Mouse (Mus musculus) embryonic stem cell, embryonic (primary cell): Measurements from ENCODE around the gene Olfm2.

Experiments
- CTCF ChIA-PET, 4 experiments: fragments of 300-600 bp in 2 of 4; fragments of 350-600 bp in 2 of 4; sonication (Branson Sonifier 250); formaldehyde crosslinking; loops; one replicate each; lab custom pipeline; 2022; ENCODE audit warnings: inconsistent platforms in 2 of 4; lab: Charles Lee
- POLR2A ChIA-PET, 4 experiments: fragments of 300-600 bp in 2 of 4; fragments of 350-600 bp in 2 of 4; sonication (Branson Sonifier 250); formaldehyde crosslinking; loops; one replicate each; lab custom pipeline; 2022; ENCODE audit warnings: antibody characterized with exemption in 4 of 4, inconsistent platforms in 1 of 4; lab: Charles Lee

Olfm2 gene

GRCm38 (mm10) chr9:20727601-20728113 is 18.5 kb downstream of the Olfm2 start:
- POLR2A ChIA-PET: interaction anchor here in 3 of 4 experiments (0.6 to 2.4 kb wide), 12 partner anchors 10 to 217 kb away, joined by 3 to 9 read pairs (median 4); partner anchors contain the start of genes Pin1 (in 2 of the 3) and Ubl5 (in 1 of the 3)
- CTCF ChIA-PET: interaction anchor here (0.6 to 5.6 kb wide), 16 partner anchors 8 to 1196 kb away, joined by 3 to 45 read pairs (median 4); partner anchors contain the start of gene Eif3g (in 1 of the 4)

GRCm38 (mm10) chr9:20726859-20727600 is 19.1 kb downstream of the Olfm2 start:
- CTCF ChIA-PET: interaction anchor here in 3 of 4 experiments (0.6 to 5.6 kb wide), 15 partner anchors 9 to 281 kb away, joined by 3 to 45 read pairs (median 4); partner anchors contain the start of gene Eif3g (in 1 of the 3)
- POLR2A ChIA-PET: interaction anchor here in 3 of 4 experiments (0.5 to 2.4 kb wide), 15 partner anchors 9 to 440 kb away, joined by 3 to 9 read pairs (median 4); partner anchors contain the start of gene Pin1 (in 1 of the 3)

GRCm38 (mm10) chr9:20726134-20726858 is 19.9 kb downstream of the Olfm2 start:
- ChIA-PET POLR2A (interaction anchor here in 3 of 4 experiments (0.5 to 2.4 kb wide), 12 partner anchors 8 to 441 kb away, joined by 3 to 8 read pairs (median 4); partner anchors contain the start of genes Ubl5 (in 1 of the 3) and Zfp266 (in 1 of the 3)), CTCF (interaction anchor here in 3 of 4 experiments (0.6 to 5.6 kb wide), 6 partner anchors 12 to 105 kb away, joined by 3 to 45 read pairs (median 4); partner anchors contain the start of gene Ubl5 (in 1 of the 3))

- POLR2A ChIA-PET: interaction anchor here in 3 of 4 experiments (0.7 to 1.2 kb wide), 4 partner anchors 26 to 89 kb away, joined by 3 to 4 read pairs (median 3); no protein-coding TSS in a partner anchor
- CTCF ChIA-PET: no interaction called here
Observed at GRCm38 (mm10) chr9:20721582-20721981, 24.6 kb downstream of the Olfm2 start.

- ChIA-PET CTCF (interaction anchor here (0.5 to 2.8 kb wide), 44 partner anchors 9 to 318 kb away, joined by 3 to 17 read pairs (median 3); partner anchors contain the start of genes Pin1 (in 2 of the 4), Col5a3 (in 1 of the 4) and Ubl5 (in 1 of the 4)), POLR2A (interaction anchor here in 3 of 4 experiments (0.5 to 2.7 kb wide), 9 partner anchors 13 to 801 kb away, joined by 3 to 9 read pairs (median 4); partner anchors contain the start of gene Pin1 (in 1 of the 3))
Observed at GRCm38 (mm10) chr9:20715332-20715731, 30.8 kb downstream of the Olfm2 start.

- POLR2A ChIA-PET: interaction anchor here in 1 of 4 experiments (1.6 kb wide), 1 partner anchor 17 kb away, joined by 4 read pairs; no protein-coding TSS in a partner anchor
- CTCF ChIA-PET: interaction anchor here in 1 of 4 experiments (0.5 kb wide), 1 partner anchor 10 kb away, joined by 3 read pairs; no protein-coding TSS in a partner anchor
Observed at GRCm38 (mm10) chr9:20713478-20713987, 32.6 kb downstream of the Olfm2 start.

GRCm38 (mm10) chr9:20712934-20713477 is 33.1 kb downstream of the Olfm2 start:
- POLR2A ChIA-PET: interaction anchor here in 1 of 4 experiments (1.6 kb wide), 1 partner anchor 16 kb away, joined by 4 read pairs; no protein-coding TSS in a partner anchor
- CTCF ChIA-PET: interaction anchor here in 1 of 4 experiments (0.9 kb wide), 1 partner anchor 44 kb away, joined by 3 read pairs; no protein-coding TSS in a partner anchor

- CTCF ChIA-PET: interaction anchor here in 2 of 4 experiments (0.6 to 1.6 kb wide), 2 partner anchors 49 to 54 kb away, joined by 4 to 5 read pairs; no protein-coding TSS in a partner anchor
- POLR2A ChIA-PET: interaction anchor here in 1 of 4 experiments (1.2 to 2.9 kb wide), 3 partner anchors 14 to 44 kb away, joined by 3 to 9 read pairs (median 5); no protein-coding TSS in a partner anchor
Observed at GRCm38 (mm10) chr9:20710471-20710870, 35.7 kb downstream of the Olfm2 start.

GRCm38 (mm10) chr9:20705981-20706380 is 40.2 kb downstream of the Olfm2 start:
- CTCF ChIA-PET: no interaction called here
- POLR2A ChIA-PET: interaction anchor here in 1 of 4 experiments (1.3 kb wide), 1 partner anchor 45 kb away, joined by 3 read pairs; no protein-coding TSS in a partner anchor

- POLR2A ChIA-PET: no interaction called here
- CTCF ChIA-PET: interaction anchor here in 1 of 4 experiments (1.1 kb wide), 1 partner anchor 38 kb away, joined by 3 read pairs; no protein-coding TSS in a partner anchor
Observed at GRCm38 (mm10) chr9:20705420-20705819, 40.7 kb downstream of the Olfm2 start.

GRCm38 (mm10) chr9:20703832-20704380 is 42.2 kb downstream of the Olfm2 start:
- ChIA-PET POLR2A (interaction anchor here (0.5 to 1.8 kb wide), 10 partner anchors 9 to 388 kb away, joined by 3 to 10 read pairs (median 4); partner anchors contain the start of genes Gm38431 (in 1 of the 4), Raver1 (in 1 of the 4) and Ubl5 (in 1 of the 4)), CTCF (interaction anchor here (0.6 to 1.6 kb wide), 6 partner anchors 11 to 1156 kb away, joined by 3 to 5 read pairs (median 3); no protein-coding TSS in a partner anchor)

- ChIA-PET CTCF (interaction anchor here in 2 of 4 experiments (1.1 to 1.5 kb wide), 3 partner anchors 16 to 18 kb away, joined by 3 to 5 read pairs (median 5); no protein-coding TSS in a partner anchor), POLR2A (interaction anchor here in 2 of 4 experiments (1.2 to 3.5 kb wide), 5 partner anchors 15 to 55 kb away, joined by 4 to 14 read pairs (median 5); partner anchors contain the start of gene Ubl5 (in 1 of the 2))
Observed at GRCm38 (mm10) chr9:20697466-20697865, 48.7 kb downstream of the Olfm2 start.

GRCm38 (mm10) chr9:20696107-20696712 is 49.9 kb downstream of the Olfm2 start:
- POLR2A ChIA-PET: interaction anchor here in 2 of 4 experiments (1.0 to 3.5 kb wide), 9 partner anchors 14 to 38 kb away, joined by 3 to 14 read pairs (median 5); no protein-coding TSS in a partner anchor
- CTCF ChIA-PET: interaction anchor here in 1 of 4 experiments (1.7 kb wide), 1 partner anchor 135 kb away, joined by 4 read pairs; no protein-coding TSS in a partner anchor

- POLR2A ChIA-PET: interaction anchor here in 3 of 4 experiments (0.7 to 3.5 kb wide), 15 partner anchors 9 to 397 kb away, joined by 3 to 14 read pairs (median 5); partner anchors contain the start of genes Gm38431 (in 1 of the 3), Pin1 (in 1 of the 3), Raver1 (in 1 of the 3) and Ubl5 (in 1 of the 3)
- CTCF ChIA-PET: interaction anchor here in 3 of 4 experiments (0.8 to 1.7 kb wide), 5 partner anchors 20 to 136 kb away, joined by 3 to 8 read pairs (median 4); no protein-coding TSS in a partner anchor
Observed at GRCm38 (mm10) chr9:20694721-20695235, 51.4 kb downstream of the Olfm2 start.

GRCm38 (mm10) chr9:20692863-20693262 is 53.3 kb downstream of the Olfm2 start:
- POLR2A ChIA-PET: interaction anchor here in 2 of 4 experiments (0.6 to 0.7 kb wide), 2 partner anchors 24 to 204 kb away, joined by 3 to 4 read pairs; no protein-coding TSS in a partner anchor
- CTCF ChIA-PET: no interaction called here
